Mouse (Mus musculus): ENCODE results near the gene Kcnk5. TPM values are rescaled to one million over a fixed set of nuclear protein-coding genes. Genes with fewer than 3 reads are reported as not detected.

The Kcnk5 gene
- polyA plus RNA-seq, 1 experiment, result 32.0 TPM

DNA sequence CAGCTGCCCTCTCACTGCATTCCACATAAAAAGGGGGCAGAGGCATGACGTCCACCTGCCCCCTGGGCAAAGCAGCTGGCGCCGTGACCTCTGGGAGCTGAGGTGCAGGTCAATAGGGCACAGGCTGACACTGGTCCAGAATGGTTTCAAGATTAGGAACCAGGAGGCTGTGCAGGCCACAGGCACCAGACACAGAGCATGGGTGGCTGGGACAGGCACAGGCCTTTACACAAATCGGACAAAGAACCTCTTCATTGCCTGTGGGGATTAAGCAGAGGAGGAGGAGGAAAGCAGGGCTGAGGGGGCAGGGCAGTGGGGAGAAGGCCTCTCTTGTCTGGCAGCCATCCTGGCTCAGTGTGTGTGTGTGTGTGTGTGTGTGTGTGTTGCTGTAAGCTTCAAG, 37.5 kb downstream of the Kcnk5 start:
- TF ChIP-seq CTCF (conservative IDR thresholded peaks at IDR 0.05; ENCODE audit: insufficient read depth, insufficient read length, low read depth, low read length) (no peak), POLR2A (IDR thresholded peaks at IDR 0.05; ENCODE audit: low read depth, low read length) (no peak)
- H3K4me3 ChIP-seq (ENCODE audit: insufficient read depth, low read depth, low read length), result no peak overlapping the region
- no peaks in the 10 kb centered on the region for H3K27me3 ChIP-seq (replicated peaks; ENCODE audit: control insufficient read depth, insufficient read depth, low read length)
- peak; percentile 6 for DNase-seq
- H3K27ac ChIP-seq (ENCODE audit: insufficient read depth, low read depth, low read length), result no peak overlapping the region
- peaks cover 6% of the 10 kb centered on the region; the same call in 1 of the 2 replicates for H3K4me1 ChIP-seq (ENCODE audit: control insufficient read depth, insufficient read depth, low read length)
- H3K36me3 ChIP-seq (ENCODE audit: control insufficient read depth, insufficient read depth, low read length), result peaks cover 6% of the 10 kb centered on the region; the same call in 1 of the 2 replicates
- 47% methylated on average over 4 of the region's 4 CpGs for WGBS

DNA sequence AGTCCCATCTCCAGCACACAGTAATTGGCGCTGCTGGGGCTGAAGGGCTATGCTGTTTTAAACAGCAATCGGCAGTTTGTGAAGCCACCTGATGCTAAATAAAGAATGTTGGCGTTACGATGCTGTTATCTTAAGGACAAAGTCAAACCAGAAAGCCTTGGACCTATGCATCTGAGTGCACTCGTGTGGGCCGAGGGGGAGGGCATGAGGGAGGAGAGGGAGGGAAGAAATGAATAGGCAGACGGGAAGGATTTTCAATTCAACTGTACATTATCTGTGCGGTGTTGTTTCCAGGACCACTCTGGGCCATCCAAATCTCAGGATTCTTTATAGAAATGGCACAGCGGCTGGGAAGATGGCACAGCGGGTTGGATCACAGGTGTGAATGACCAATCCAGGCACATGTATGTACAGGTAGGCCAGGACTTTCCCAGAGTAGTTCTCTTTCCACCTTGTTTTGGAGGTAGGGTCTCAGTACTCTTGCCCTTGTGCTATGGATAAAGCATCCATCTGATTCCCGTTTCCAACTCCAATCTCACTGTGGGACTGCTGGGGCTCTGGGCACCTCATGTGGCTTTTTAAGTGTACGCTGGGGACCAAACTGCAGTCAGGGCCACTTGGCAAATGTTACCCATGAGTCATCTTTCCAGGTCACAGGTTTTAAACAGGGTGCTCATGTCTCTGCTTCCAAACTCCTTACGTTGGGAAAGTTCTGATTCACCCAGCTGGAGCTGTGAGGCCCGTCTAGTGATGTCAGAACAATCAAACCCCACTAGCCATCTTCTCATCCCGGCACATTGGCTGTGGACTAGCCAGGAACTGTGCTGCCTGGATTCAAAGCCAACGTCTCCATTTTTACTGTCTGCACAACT, 42.9 kb downstream of the Kcnk5 start, which contains the start of gene Saysd1:
Gene Saysd1, minus strand, starts transcription at position 51 of the 872 bp plus-strand sequence.
- no peak for TF ChIP-seq POLR2A (IDR thresholded peaks at IDR 0.05; ENCODE audit: low read depth, low read length)
- no peak for TF ChIP-seq CTCF (conservative IDR thresholded peaks at IDR 0.05; ENCODE audit: insufficient read depth, insufficient read length, low read depth, low read length)
- Histone ChIP-seq H3K27me3 (replicated peaks; ENCODE audit: control insufficient read depth, insufficient read depth, low read length) (no peaks in the 10 kb centered on the region), H3K27ac (ENCODE audit: insufficient read depth, low read depth, low read length) (no peak within 1 kb of the TSS), H3K4me1 (ENCODE audit: control insufficient read depth, insufficient read depth, low read length) (no peaks in the 10 kb centered on the region), H3K36me3 (ENCODE audit: control insufficient read depth, insufficient read depth, low read length) (no peaks in the 10 kb centered on the region; the same call in 1 of the 2 replicates), H3K4me3 (ENCODE audit: insufficient read depth, low read depth, low read length) (no peak within 1 kb of the TSS)
- DNase-seq, result no peak
- 74% methylated on average over 16 of the region's 16 CpGs for WGBS

DNA sequence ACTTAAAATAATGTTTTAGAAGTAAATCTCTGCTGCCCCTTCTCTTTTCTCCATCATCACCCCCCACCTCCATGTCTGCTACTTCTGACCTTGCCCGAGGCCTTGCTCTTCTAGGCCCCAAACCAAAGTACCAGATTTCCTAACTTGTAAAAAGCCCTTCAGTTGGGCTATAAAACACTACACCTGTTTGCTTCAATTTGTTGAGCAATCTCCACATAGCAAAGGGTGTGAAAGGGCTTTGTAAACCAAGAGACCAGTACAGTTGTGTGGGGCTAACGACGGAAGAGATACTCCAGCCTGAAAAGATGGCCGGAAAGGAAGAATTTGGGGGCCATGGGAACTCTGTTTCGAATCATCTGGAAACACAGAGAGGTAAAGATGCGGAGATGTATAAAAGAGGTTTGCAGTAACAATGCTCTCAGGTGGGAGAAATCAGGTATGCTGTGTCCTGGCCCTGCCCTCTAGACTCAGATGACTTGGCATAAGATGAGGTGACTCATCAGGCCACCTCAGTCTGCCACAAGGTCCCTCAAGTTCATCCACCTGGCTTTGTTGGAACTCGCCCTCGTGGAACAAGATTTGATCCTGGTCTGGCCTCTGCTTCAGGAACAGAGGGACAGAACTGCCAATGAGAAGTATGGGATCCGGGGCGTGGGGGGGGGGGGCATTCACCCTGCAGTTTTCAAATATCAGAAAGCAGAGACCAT, 46.5 kb downstream of the Kcnk5 start:
- no peak for TF ChIP-seq POLR2A (IDR thresholded peaks at IDR 0.05; ENCODE audit: low read depth, low read length)
- no peak for TF ChIP-seq CTCF (conservative IDR thresholded peaks at IDR 0.05; ENCODE audit: insufficient read depth, insufficient read length, low read depth, low read length)
- Histone ChIP-seq H3K4me3 (ENCODE audit: insufficient read depth, low read depth, low read length) (no peak overlapping the region), H3K27me3 (replicated peaks; ENCODE audit: control insufficient read depth, insufficient read depth, low read length) (no peaks in the 10 kb centered on the region), H3K27ac (ENCODE audit: insufficient read depth, low read depth, low read length) (no peak overlapping the region), H3K4me1 (ENCODE audit: control insufficient read depth, insufficient read depth, low read length) (no peaks in the 10 kb centered on the region), H3K36me3 (ENCODE audit: control insufficient read depth, insufficient read depth, low read length) (no peaks in the 10 kb centered on the region)
- 80% methylated on average over 10 of the region's 10 CpGs for WGBS
- no peak for DNase-seq

DNA sequence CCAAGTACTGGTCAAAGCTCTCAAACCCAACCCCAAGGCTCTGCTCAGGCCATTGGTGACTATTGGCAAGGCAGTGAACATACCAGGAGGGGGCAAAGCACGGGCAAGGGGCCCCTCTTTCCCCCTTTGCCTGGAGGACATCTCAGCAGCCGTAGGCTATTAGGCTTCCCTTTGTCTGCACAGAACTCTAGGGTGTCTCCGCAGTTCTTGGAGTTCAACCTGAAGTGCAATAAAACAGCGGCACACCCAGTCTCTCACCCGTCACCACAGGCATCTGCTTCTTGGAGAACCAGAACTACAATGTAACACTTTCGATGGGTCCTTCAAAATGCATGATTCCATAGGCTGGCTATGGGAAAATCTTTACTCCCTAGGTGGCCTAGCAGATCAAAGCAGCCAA, 53.4 kb downstream of the Kcnk5 start:
- Histone ChIP-seq H3K4me3 (ENCODE audit: insufficient read depth, low read depth, low read length) (no peak overlapping the region), H3K27ac (ENCODE audit: insufficient read depth, low read depth, low read length) (no peak overlapping the region), H3K4me1 (ENCODE audit: control insufficient read depth, insufficient read depth, low read length) (no peaks in the 10 kb centered on the region), H3K36me3 (ENCODE audit: control insufficient read depth, insufficient read depth, low read length) (no peaks in the 10 kb centered on the region), H3K27me3 (replicated peaks; ENCODE audit: control insufficient read depth, insufficient read depth, low read length) (no peaks in the 10 kb centered on the region)
- TF ChIP-seq CTCF (conservative IDR thresholded peaks at IDR 0.05; ENCODE audit: insufficient read depth, insufficient read length, low read depth, low read length), result no peak
- no peak for TF ChIP-seq POLR2A (IDR thresholded peaks at IDR 0.05; ENCODE audit: low read depth, low read length)
- WGBS, result 90% methylated on average over 6 of the region's 6 CpGs
- DNase-seq, result no peak

DNA sequence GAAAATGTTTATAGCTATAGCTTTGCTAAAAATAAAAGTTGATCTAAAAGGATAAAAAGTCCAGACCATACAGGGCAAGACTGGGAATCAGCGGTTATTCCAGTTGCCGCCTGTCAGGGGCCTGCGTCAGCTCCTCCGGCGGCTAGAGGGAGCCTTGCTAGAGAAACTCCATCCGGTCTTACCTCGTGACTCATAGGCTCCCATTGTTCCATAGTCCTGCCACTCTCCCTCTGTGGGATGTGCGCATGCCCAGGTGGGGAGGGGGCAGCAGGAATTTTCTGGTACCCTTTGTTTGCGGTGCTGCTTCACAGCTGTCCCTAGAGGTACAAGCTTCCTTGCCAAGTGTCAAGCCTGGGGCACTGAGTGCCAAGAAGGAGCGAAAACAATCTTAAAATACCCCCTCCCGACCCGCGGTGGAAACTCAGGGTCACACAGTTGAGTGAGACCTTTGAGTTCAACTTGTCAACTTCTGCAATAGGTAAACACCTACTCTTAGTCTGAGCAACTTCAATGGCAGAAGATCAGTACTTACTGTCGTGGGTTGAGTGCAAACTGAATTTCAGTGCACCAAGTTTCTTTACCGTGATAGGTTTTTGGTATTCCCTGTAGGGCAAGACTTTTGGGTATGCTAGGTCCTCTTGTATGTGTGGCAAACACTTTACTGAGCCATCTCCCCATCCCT, 54.1 kb downstream of the Kcnk5 start:
- no peak overlapping the region for H3K27ac ChIP-seq (ENCODE audit: insufficient read depth, low read depth, low read length)
- no peaks in the 10 kb centered on the region for H3K36me3 ChIP-seq (ENCODE audit: control insufficient read depth, insufficient read depth, low read length)
- no peak for DNase-seq
- no peak overlapping the region for H3K4me3 ChIP-seq (ENCODE audit: insufficient read depth, low read depth, low read length)
- no peaks in the 10 kb centered on the region for H3K27me3 ChIP-seq (replicated peaks; ENCODE audit: control insufficient read depth, insufficient read depth, low read length)
- no peak for TF ChIP-seq CTCF (conservative IDR thresholded peaks at IDR 0.05; ENCODE audit: insufficient read depth, insufficient read length, low read depth, low read length)
- TF ChIP-seq POLR2A (IDR thresholded peaks at IDR 0.05; ENCODE audit: low read depth, low read length), result no peak
- WGBS, result 79% methylated on average over 15 of the region's 15 CpGs
- no peaks in the 10 kb centered on the region for H3K4me1 ChIP-seq (ENCODE audit: control insufficient read depth, insufficient read depth, low read length)

DNA sequence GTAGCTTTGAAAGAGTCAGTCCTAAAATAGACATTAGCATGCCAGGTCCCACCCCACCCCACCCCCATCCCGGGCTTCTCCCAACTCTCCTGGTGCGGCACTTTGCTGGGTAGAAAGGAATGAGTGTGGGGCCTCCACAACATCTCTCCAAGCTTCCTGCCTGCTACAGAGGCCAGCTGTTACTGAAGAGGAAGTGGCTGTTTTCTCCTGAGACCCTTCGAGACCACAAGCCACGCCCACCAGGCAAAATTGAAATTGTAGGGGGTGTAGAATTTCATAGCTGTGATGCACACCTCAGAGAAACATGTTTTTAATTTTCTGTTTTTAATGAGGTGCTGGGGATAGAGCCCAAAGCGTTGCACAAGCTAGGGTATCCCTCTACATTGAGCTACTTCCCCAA, 60.7 kb downstream of the Kcnk5 start:
- DNase-seq, result no peak
- Histone ChIP-seq H3K4me3 (ENCODE audit: insufficient read depth, low read depth, low read length) (no peak overlapping the region), H3K27ac (ENCODE audit: insufficient read depth, low read depth, low read length) (no peak overlapping the region), H3K36me3 (ENCODE audit: control insufficient read depth, insufficient read depth, low read length) (no peaks in the 10 kb centered on the region), H3K4me1 (ENCODE audit: control insufficient read depth, insufficient read depth, low read length) (peaks cover 13% of the 10 kb centered on the region), H3K27me3 (replicated peaks; ENCODE audit: control insufficient read depth, insufficient read depth, low read length) (no peaks in the 10 kb centered on the region)
- 75% methylated on average over 5 of the region's 5 CpGs for WGBS
- no peak for TF ChIP-seq CTCF (conservative IDR thresholded peaks at IDR 0.05; ENCODE audit: insufficient read depth, insufficient read length, low read depth, low read length)
- TF ChIP-seq POLR2A (IDR thresholded peaks at IDR 0.05; ENCODE audit: low read depth, low read length), result no peak
